Mouse (Mus musculus): ENCODE measurements at regions not wholly inside any gene's neighbourhood (a gene's known extent, or its start where the extent isn't known, plus 50 kb on each side); places are given as distances from the start of the nearest gene placed in this dataset.
A peak's percentile ranks its signal among the peaks of the same experiment; 100 is the strongest.

GRCm38 (mm10) chr13:70168906-70169305, 366.7 kb downstream of the Med10 start:
- no peak overlapping the region for H3K4me3 ChIP-seq (replicated peaks)
- 92% methylated on average over 3 of the region's 3 CpGs for WGBS
- no peaks in the 10 kb centered on the region for H3K36me3 ChIP-seq
- no peak overlapping the region for H3K27ac ChIP-seq (replicated peaks)
- H3K9me3 ChIP-seq (replicated peaks): no peaks in the 10 kb centered on the region
- H3K9ac ChIP-seq (replicated peaks): no peak overlapping the region
- H3K27me3 ChIP-seq (replicated peaks): no peaks in the 10 kb centered on the region
- peaks cover 5% of the 10 kb centered on the region for H3K4me1 ChIP-seq
- ATAC-seq (ENCODE audit: low FRiP score): no peak
- no peak overlapping the region for H3K4me2 ChIP-seq

GRCm38 (mm10) chr13:70177066-70177465, 374.9 kb downstream of the Med10 start:
- Histone ChIP-seq H3K36me3 (no peaks in the 10 kb centered on the region), H3K9ac (replicated peaks) (no peak overlapping the region), H3K4me2 (no peak overlapping the region), H3K4me3 (replicated peaks) (no peak overlapping the region), H3K9me3 (replicated peaks) (no peaks in the 10 kb centered on the region), H3K27ac (replicated peaks) (peak overlapping the region; percentile 39; the same call in 1 of the 2 replicates), H3K4me1 (peaks cover 16% of the 10 kb centered on the region), H3K27me3 (replicated peaks) (no peaks in the 10 kb centered on the region)
- ATAC-seq (ENCODE audit: low FRiP score): no peak
- 83% methylated on average over 2 of the region's 2 CpGs for WGBS

GRCm38 (mm10) chr13:70178073-70178491, 375.9 kb downstream of the Med10 start:
- H3K4me1 ChIP-seq: peaks cover 16% of the 10 kb centered on the region
- no peaks in the 10 kb centered on the region for H3K36me3 ChIP-seq
- H3K9me3 ChIP-seq (replicated peaks): no peaks in the 10 kb centered on the region
- H3K4me3 ChIP-seq (replicated peaks): no peak overlapping the region
- H3K9ac ChIP-seq (replicated peaks): no peak overlapping the region
- H3K4me2 ChIP-seq: no peak overlapping the region; the same call in 1 of the 2 replicates
- 13% methylated on average over 8 of the region's 8 CpGs for WGBS
- ATAC-seq (ENCODE audit: low FRiP score): peak; percentile 85
- H3K27ac ChIP-seq (replicated peaks): peak overlapping the region; percentile 39
- no peaks in the 10 kb centered on the region for H3K27me3 ChIP-seq (replicated peaks)

- Histone ChIP-seq H3K27me3 (replicated peaks) (no peaks in the 10 kb centered on the region), H3K4me1 (peaks cover 7% of the 10 kb centered on the region), H3K4me3 (replicated peaks) (no peak overlapping the region), H3K4me2 (no peak overlapping the region), H3K9me3 (replicated peaks) (no peaks in the 10 kb centered on the region), H3K27ac (replicated peaks) (no peak overlapping the region), H3K9ac (replicated peaks) (no peak overlapping the region), H3K36me3 (no peaks in the 10 kb centered on the region)
- ATAC-seq (ENCODE audit: low FRiP score): no peak
- 75% methylated on average over 4 of the region's 4 CpGs for WGBS
Measured at GRCm38 (mm10) chr13:70190978-70191377, 388.8 kb downstream of the Med10 start.

- no peak overlapping the region for H3K4me3 ChIP-seq (replicated peaks)
- no peaks in the 10 kb centered on the region for H3K9me3 ChIP-seq (replicated peaks)
- whole genome bisulfite sequencing: 57% methylated on average over 13 of the region's 13 CpGs
- peak; percentile 66; the same call in 1 of the 2 replicates for ATAC-seq (ENCODE audit: low FRiP score)
- no peaks in the 10 kb centered on the region for H3K36me3 ChIP-seq
- no peak overlapping the region for H3K4me2 ChIP-seq
- H3K27ac ChIP-seq (replicated peaks): peak overlapping the region; percentile 41
- no peak overlapping the region for H3K9ac ChIP-seq (replicated peaks)
- no peaks in the 10 kb centered on the region for H3K27me3 ChIP-seq (replicated peaks)
- H3K4me1 ChIP-seq: peaks cover 12% of the 10 kb centered on the region
Measured at GRCm38 (mm10) chr13:70192101-70193025, 390.2 kb downstream of the Med10 start.

GRCm38 (mm10) chr13:70193270-70193669, 391.1 kb downstream of the Med10 start:
- H3K4me2 ChIP-seq: no peak overlapping the region
- no peaks in the 10 kb centered on the region for H3K9me3 ChIP-seq (replicated peaks)
- H3K36me3 ChIP-seq: no peaks in the 10 kb centered on the region
- no peak overlapping the region for H3K9ac ChIP-seq (replicated peaks)
- ATAC-seq (ENCODE audit: low FRiP score): no peak
- no peak overlapping the region for H3K4me3 ChIP-seq (replicated peaks)
- no peaks in the 10 kb centered on the region for H3K27me3 ChIP-seq (replicated peaks)
- no peak overlapping the region for H3K27ac ChIP-seq (replicated peaks)
- H3K4me1 ChIP-seq: peaks cover 12% of the 10 kb centered on the region
- WGBS: 82% methylated on average over 9 of the region's 9 CpGs

- H3K27ac ChIP-seq (replicated peaks): peak overlapping the region; percentile 23
- H3K27me3 ChIP-seq (replicated peaks): no peaks in the 10 kb centered on the region
- H3K36me3 ChIP-seq: no peaks in the 10 kb centered on the region
- no peak overlapping the region for H3K4me2 ChIP-seq
- H3K9ac ChIP-seq (replicated peaks): no peak overlapping the region
- no peaks in the 10 kb centered on the region for H3K9me3 ChIP-seq (replicated peaks)
- no peak overlapping the region for H3K4me3 ChIP-seq (replicated peaks)
- no peak for ATAC-seq (ENCODE audit: low FRiP score)
- 75% methylated on average over 4 of the region's 4 CpGs for WGBS
- H3K4me1 ChIP-seq: peaks cover 12% of the 10 kb centered on the region
Measured at GRCm38 (mm10) chr13:70195854-70196253, 393.7 kb downstream of the Med10 start.

GRCm38 (mm10) chr13:70198638-70199037, 396.4 kb downstream of the Med10 start:
- Histone ChIP-seq H3K4me2 (no peak overlapping the region), H3K4me3 (replicated peaks) (no peak overlapping the region), H3K27me3 (replicated peaks) (no peaks in the 10 kb centered on the region), H3K27ac (replicated peaks) (no peak overlapping the region), H3K36me3 (no peaks in the 10 kb centered on the region), H3K9me3 (replicated peaks) (no peaks in the 10 kb centered on the region), H3K9ac (replicated peaks) (no peak overlapping the region), H3K4me1 (peaks cover 10% of the 10 kb centered on the region)
- WGBS: 79% methylated on average over 4 of the region's 4 CpGs
- no peak for ATAC-seq (ENCODE audit: low FRiP score)

GRCm38 (mm10) chr13:70199087-70199486, 396.9 kb downstream of the Med10 start:
- H3K4me2 ChIP-seq: no peak overlapping the region
- H3K27ac ChIP-seq (replicated peaks): no peak overlapping the region
- H3K9ac ChIP-seq (replicated peaks): no peak overlapping the region
- no peaks in the 10 kb centered on the region for H3K27me3 ChIP-seq (replicated peaks)
- H3K4me1 ChIP-seq: peaks cover 10% of the 10 kb centered on the region
- H3K36me3 ChIP-seq: no peaks in the 10 kb centered on the region
- no peak overlapping the region for H3K4me3 ChIP-seq (replicated peaks)
- H3K9me3 ChIP-seq (replicated peaks): no peaks in the 10 kb centered on the region
- ATAC-seq (ENCODE audit: low FRiP score): peak; percentile 68; the same call in 1 of the 2 replicates
- WGBS: 74% methylated on average over 1 of the region's 1 CpGs

- ATAC-seq (ENCODE audit: low FRiP score): no peak; the same call in 1 of the 2 replicates
- Histone ChIP-seq H3K4me3 (replicated peaks) (no peak overlapping the region), H3K27me3 (replicated peaks) (no peaks in the 10 kb centered on the region), H3K36me3 (no peaks in the 10 kb centered on the region), H3K9me3 (replicated peaks) (no peaks in the 10 kb centered on the region), H3K9ac (replicated peaks) (no peak overlapping the region), H3K27ac (replicated peaks) (no peak overlapping the region), H3K4me2 (no peak overlapping the region), H3K4me1 (peaks cover 5% of the 10 kb centered on the region; the same call in 1 of the 2 replicates)
- WGBS: 51% methylated on average over 7 of the region's 7 CpGs
Measured at GRCm38 (mm10) chr13:70205334-70205733, 403.1 kb downstream of the Med10 start.

GRCm38 (mm10) chr13:70210158-70210557, 408.0 kb downstream of the Med10 start:
- no peak overlapping the region for H3K9ac ChIP-seq (replicated peaks)
- no peaks in the 10 kb centered on the region for H3K36me3 ChIP-seq
- no peak overlapping the region for H3K27ac ChIP-seq (replicated peaks)
- ATAC-seq (ENCODE audit: low FRiP score): no peak
- H3K27me3 ChIP-seq (replicated peaks): no peaks in the 10 kb centered on the region
- H3K4me3 ChIP-seq (replicated peaks): no peak overlapping the region
- H3K9me3 ChIP-seq (replicated peaks): no peaks in the 10 kb centered on the region
- peaks cover 2% of the 10 kb centered on the region; the same call in 1 of the 2 replicates for H3K4me1 ChIP-seq
- H3K4me2 ChIP-seq: no peak overlapping the region
- WGBS: 56% methylated on average over 3 of the region's 3 CpGs

- H3K4me3 ChIP-seq (replicated peaks): no peak overlapping the region
- H3K9me3 ChIP-seq (replicated peaks): no peaks in the 10 kb centered on the region
- 94% methylated on average over 3 of the region's 3 CpGs for WGBS
- H3K36me3 ChIP-seq: no peaks in the 10 kb centered on the region
- H3K4me2 ChIP-seq: no peak overlapping the region
- H3K27me3 ChIP-seq (replicated peaks): no peaks in the 10 kb centered on the region
- H3K27ac ChIP-seq (replicated peaks): no peak overlapping the region
- peaks cover 10% of the 10 kb centered on the region; the same call in 1 of the 2 replicates for H3K4me1 ChIP-seq
- H3K9ac ChIP-seq (replicated peaks): no peak overlapping the region
- ATAC-seq (ENCODE audit: low FRiP score): no peak
Measured at GRCm38 (mm10) chr13:70213017-70213416, 410.8 kb downstream of the Med10 start.
